Mouse (Mus musculus) neural tube, embryonic 15.5 days (tissue): ENCODE measurements at regions not wholly inside any gene's neighbourhood (a gene's known extent, or its start where the extent isn't known, plus 50 kb on each side); places are given as distances from the start of the nearest gene placed in this dataset.

Experiments
- ATAC-seq: fragments of 200-750 bp; cut with Nextera tagmentation; 2 replicates; pipeline ENCODE4 v1.8.0; 2017; ENCODE audit warnings: mild to moderate bottlenecking, moderate TSS enrichment, moderate library complexity; ENCODE audit not compliant: low FRiP score
- H3K27ac ChIP-seq: fragments of 300-500 bp; sonication (generic); replicated peaks from 2 replicates; pipeline ENCODE4 v1.5.1; 2015; ENCODE audit warnings: mild to moderate bottlenecking, inconsistent platforms
- H3K27me3 ChIP-seq: fragments of 300-500 bp; sonication (generic); replicated peaks from 2 replicates; pipeline ENCODE4 v1.6.1; 2015; ENCODE audit warnings: inconsistent platforms
- H3K36me3 ChIP-seq: fragments of 300-500 bp; sonication (generic); 2 replicates; pipeline ENCODE4 v1.6.1; 2015; ENCODE audit warnings: inconsistent platforms
- H3K4me1 ChIP-seq: fragments of 300-500 bp; sonication (generic); 2 replicates; pipeline ENCODE4 v1.6.1; 2015; ENCODE audit warnings: inconsistent platforms
- H3K4me2 ChIP-seq: fragments of 300-500 bp; sonication (generic); 2 replicates; pipeline ENCODE4 v1.6.1; 2015; ENCODE audit warnings: inconsistent platforms, mild to moderate bottlenecking, moderate library complexity
- H3K4me3 ChIP-seq: fragments of 300-500 bp; sonication (generic); replicated peaks from 2 replicates; pipeline ENCODE4 v1.5.1; 2015; ENCODE audit warnings: mild to moderate bottlenecking, inconsistent platforms
- H3K9ac ChIP-seq: fragments of 300-500 bp; sonication (generic); replicated peaks from 2 replicates; pipeline ENCODE4 v1.6.1; 2015; ENCODE audit warnings: mild to moderate bottlenecking, inconsistent platforms
- H3K9me3 ChIP-seq: fragments of 300-500 bp; sonication (generic); replicated peaks from 2 replicates; pipeline ENCODE4 v1.6.1; 2016; ENCODE audit warnings: inconsistent platforms
- WGBS: fragments of 180-500 bp; shearing (Covaris S2); methylation state at CpG from one replicate; pipeline ENCODE4 v1.1.7; 2015; ENCODE audit warnings: mixed read lengths; 5-methylcytosine and 5-hydroxymethylcytosine counted together

- peak; percentile 51; the same call in 1 of the 2 replicates for ATAC-seq
Observed at GRCm38 (mm10) chr2:144188485-144188884, 82.0 kb upstream of the Mgme1 start.

DNA sequence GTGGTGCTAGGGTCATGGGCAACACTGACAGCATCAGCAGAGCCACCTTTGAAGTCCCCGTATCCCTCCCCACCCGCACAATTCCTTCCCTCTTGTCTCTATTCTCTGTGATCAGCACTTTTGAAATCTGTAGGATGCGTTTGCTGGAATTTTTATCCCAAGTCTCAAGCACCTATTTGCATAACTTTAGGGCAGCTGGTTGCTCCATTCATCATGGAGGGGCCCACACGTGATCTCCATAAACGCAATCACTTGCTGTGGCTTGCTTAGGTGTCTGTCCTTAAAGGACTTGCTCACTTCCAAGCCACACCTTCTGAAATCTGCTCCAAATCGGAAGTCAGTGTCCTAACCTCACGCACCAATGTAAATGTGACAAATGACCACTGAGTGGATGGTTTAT is 80.7 kb upstream of the Mgme1 start:
- Histone ChIP-seq H3K4me1 (peaks cover 5% of the 10 kb centered on the region), H3K9me3 (no peaks in the 10 kb centered on the region), H3K27ac (no peak overlapping the region), H3K4me3 (no peak overlapping the region), H3K36me3 (no peaks in the 10 kb centered on the region), H3K4me2 (no peak overlapping the region), H3K27me3 (no peaks in the 10 kb centered on the region), H3K9ac (no peak overlapping the region)
- ATAC-seq: no peak
- 75% methylated on average over 7 of the region's 7 CpGs for WGBS

More at GRCm38 (mm10) chr2:144188485-144188884, 82.0 kb upstream of the Mgme1 start:
- Histone ChIP-seq H3K27ac (no peak overlapping the region), H3K4me1 (peaks cover 5% of the 10 kb centered on the region), H3K9me3 (no peaks in the 10 kb centered on the region), H3K4me3 (no peak overlapping the region), H3K9ac (no peak overlapping the region), H3K27me3 (no peaks in the 10 kb centered on the region), H3K4me2 (no peak overlapping the region), H3K36me3 (no peaks in the 10 kb centered on the region)
- 17% methylated on average over 4 of the region's 4 CpGs for WGBS

DNA sequence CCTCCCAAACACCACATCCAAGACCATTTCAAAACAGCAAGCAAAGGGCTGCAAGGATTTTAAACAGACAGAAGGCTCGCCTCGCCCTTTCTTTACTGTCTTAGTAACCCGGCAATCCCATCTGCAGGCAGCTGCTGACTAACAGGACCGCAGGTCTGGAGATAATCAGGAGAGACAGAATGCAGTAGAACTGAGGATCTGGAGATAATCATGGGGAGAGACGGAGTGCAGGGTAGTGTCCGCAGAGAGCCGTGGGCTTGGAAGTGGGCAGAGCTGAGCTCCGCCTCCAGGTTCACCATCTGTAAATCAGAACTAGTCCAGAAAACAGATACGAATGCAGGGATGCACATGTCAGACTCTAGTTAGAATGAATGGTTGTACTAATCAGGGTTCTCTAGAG is 79.4 kb upstream of the Mgme1 start:
- Histone ChIP-seq H3K27ac (no peak overlapping the region), H3K4me1 (peaks cover 10% of the 10 kb centered on the region), H3K4me3 (no peak overlapping the region), H3K36me3 (no peaks in the 10 kb centered on the region), H3K9ac (no peak overlapping the region), H3K27me3 (no peaks in the 10 kb centered on the region), H3K9me3 (no peaks in the 10 kb centered on the region), H3K4me2 (no peak overlapping the region)
- ATAC-seq: no peak
- WGBS: 85% methylated on average over 9 of the region's 9 CpGs

DNA sequence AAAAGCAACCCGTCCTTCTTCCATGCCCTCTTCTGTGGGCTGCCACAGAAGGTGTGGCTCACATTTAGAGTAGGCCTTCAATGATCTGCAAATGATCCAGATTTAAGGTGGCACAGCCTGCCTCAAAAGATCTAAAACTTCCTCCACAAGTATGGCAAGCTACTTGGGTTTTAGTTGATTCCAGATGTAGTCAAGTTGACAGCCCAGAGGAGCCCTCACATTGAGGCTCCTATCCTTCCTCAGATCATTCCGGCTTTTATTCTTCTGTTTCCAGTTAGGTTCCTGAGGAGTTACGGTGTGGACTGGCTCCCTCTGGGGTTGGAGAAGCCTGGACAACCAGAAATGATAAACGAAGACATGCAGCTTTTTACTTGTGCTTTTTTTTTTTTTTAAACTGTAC is 78.8 kb upstream of the Mgme1 start:
- H3K9me3 ChIP-seq: no peaks in the 10 kb centered on the region
- H3K4me1 ChIP-seq: peaks cover 10% of the 10 kb centered on the region
- ATAC-seq: no peak
- H3K27ac ChIP-seq: no peak overlapping the region
- H3K4me2 ChIP-seq: no peak overlapping the region
- WGBS: 90% methylated on average over 4 of the region's 4 CpGs
- H3K27me3 ChIP-seq: no peaks in the 10 kb centered on the region
- H3K9ac ChIP-seq: no peak overlapping the region
- no peak overlapping the region for H3K4me3 ChIP-seq
- no peaks in the 10 kb centered on the region for H3K36me3 ChIP-seq

- no peaks in the 10 kb centered on the region for H3K9me3 ChIP-seq
- WGBS: 91% methylated on average over 8 of the region's 8 CpGs
- H3K27ac ChIP-seq: no peak overlapping the region
- ATAC-seq: no peak
- no peaks in the 10 kb centered on the region for H3K36me3 ChIP-seq
- no peaks in the 10 kb centered on the region for H3K27me3 ChIP-seq
- H3K4me2 ChIP-seq: no peak overlapping the region
- no peak overlapping the region for H3K9ac ChIP-seq
- peaks cover 10% of the 10 kb centered on the region for H3K4me1 ChIP-seq
- H3K4me3 ChIP-seq: no peak overlapping the region
Observed at GRCm38 (mm10) chr2:144192428-144192827, 78.0 kb upstream of the Mgme1 start.

DNA sequence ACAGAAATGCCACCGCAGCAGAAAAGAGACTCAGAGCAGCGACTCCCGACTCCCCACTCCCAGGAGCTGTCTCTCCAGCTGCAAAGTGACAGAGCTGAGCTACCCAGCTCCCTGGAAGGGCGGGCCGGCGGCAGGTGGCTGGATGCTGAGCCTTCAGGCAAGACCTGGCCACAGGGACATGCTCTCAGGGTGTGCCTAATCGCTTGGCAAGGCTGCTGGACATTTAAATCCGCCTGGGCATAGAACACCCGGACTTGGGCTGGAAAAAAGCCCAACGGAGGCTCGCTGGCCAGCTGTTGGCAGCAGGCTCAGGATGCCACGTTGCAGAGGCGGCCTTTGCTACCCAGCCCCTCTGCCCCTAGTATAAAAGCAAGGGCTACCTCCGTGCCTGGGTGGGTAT is 74.6 kb upstream of the Mgme1 start:
- Histone ChIP-seq H3K4me2 (no peak overlapping the region), H3K4me3 (no peak overlapping the region), H3K9ac (no peak overlapping the region), H3K27ac (no peak overlapping the region), H3K4me1 (peaks cover 5% of the 10 kb centered on the region; the same call in 1 of the 2 replicates), H3K9me3 (no peaks in the 10 kb centered on the region), H3K36me3 (no peaks in the 10 kb centered on the region), H3K27me3 (no peaks in the 10 kb centered on the region)
- no peak for ATAC-seq
- WGBS: 64% methylated on average over 14 of the region's 14 CpGs

- H3K36me3 ChIP-seq: no peaks in the 10 kb centered on the region
- H3K27ac ChIP-seq: no peak overlapping the region
- H3K9ac ChIP-seq: no peak overlapping the region
- ATAC-seq: no peak
- no peak overlapping the region for H3K4me3 ChIP-seq
- H3K9me3 ChIP-seq: no peaks in the 10 kb centered on the region
- H3K4me1 ChIP-seq: peaks cover 5% of the 10 kb centered on the region; the same call in 1 of the 2 replicates
- 81% methylated on average over 2 of the region's 2 CpGs for WGBS
- no peaks in the 10 kb centered on the region for H3K27me3 ChIP-seq
- H3K4me2 ChIP-seq: no peak overlapping the region
Observed at GRCm38 (mm10) chr2:144197139-144197538, 73.3 kb upstream of the Mgme1 start.

DNA sequence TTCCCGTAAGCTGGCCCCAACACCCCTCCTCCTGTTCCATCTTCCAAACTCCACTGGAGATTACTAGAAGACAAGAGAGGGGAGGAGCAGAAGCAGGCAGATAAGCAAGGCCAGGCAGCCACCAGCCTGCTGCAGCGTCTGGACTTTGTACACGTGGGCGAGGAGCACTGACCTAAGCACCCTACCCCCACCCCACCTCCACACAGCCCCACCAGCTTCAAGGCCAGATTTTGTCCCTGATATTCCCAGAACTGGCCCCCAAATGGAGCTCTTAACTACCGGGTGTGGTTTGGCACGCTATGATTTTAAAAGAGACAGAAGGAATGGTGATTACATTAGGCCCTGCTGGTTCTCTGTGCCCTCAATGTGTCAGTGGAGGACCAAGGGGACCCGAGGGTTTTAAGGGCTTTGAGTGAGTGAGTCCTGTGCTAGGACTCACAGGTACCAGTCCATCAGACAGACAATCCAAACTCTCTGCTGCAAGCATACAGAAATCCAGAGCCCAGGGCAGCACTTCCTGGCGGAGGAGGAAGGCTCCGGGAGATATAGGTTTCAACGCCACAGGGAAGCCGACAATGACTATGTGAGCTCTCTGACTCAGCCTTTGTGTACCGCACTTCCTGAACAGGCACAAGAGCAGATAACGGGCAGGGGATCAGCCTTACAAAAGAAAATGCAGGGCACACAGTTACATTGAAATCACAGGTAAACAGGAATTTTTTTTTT is 72.0 kb upstream of the Mgme1 start:
- H3K27ac ChIP-seq: no peak overlapping the region
- no peak overlapping the region for H3K4me3 ChIP-seq
- H3K27me3 ChIP-seq: no peaks in the 10 kb centered on the region
- no peak overlapping the region for H3K9ac ChIP-seq
- ATAC-seq: no peak
- no peaks in the 10 kb centered on the region for H3K9me3 ChIP-seq
- WGBS: 80% methylated on average over 13 of the region's 13 CpGs
- H3K36me3 ChIP-seq: no peaks in the 10 kb centered on the region
- H3K4me1 ChIP-seq: peaks cover 5% of the 10 kb centered on the region
- H3K4me2 ChIP-seq: no peak overlapping the region
